ENCODE assay signal across 8 mouse cellular contexts in the genomic region with DNA sequence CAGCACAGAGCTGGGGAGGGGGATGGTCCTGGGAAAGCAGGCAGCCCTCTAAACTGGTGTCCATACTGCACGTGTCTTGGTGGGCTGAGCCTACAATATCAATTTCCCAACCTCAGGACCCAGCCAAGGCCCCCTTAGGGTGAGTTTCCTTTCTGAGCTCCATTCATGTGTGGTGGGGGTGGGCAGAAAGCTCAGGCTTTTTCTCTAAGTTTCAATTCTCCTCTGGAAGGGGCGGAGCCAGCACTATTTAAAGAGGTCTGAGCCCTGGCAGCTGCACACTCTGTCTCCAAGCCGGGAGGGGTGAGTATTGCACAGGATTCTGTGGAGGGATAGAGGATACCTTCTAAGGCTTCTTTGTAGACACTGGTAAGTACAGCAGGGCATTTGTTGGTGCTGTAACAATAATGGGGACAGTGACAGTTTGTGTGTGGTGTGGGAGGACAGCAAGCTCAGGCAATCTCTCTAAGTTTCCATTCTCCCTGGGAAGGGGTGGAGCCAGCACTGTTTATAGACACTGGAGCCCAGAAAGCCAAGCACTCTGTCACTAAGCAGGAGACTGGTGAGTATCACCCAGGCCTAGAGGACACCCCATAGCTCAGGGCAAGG. TPM values are rescaled to one million over a fixed set of nuclear protein-coding genes. Genes with fewer than 3 reads are reported as not detected.
A peak's percentile ranks its signal among the peaks of the same experiment; 100 is the strongest.
DNase-seq lines count a peak whose midpoint lies in the region; ATAC-seq lines count a peak whose summit lies in the region.

No protein-coding gene starts in this region.

- H3K27me3 ChIP-seq in hindbrain, embryonic 16.5 days (replicated peaks; ENCODE audit: control insufficient read depth, insufficient read depth, low read length), result no peaks in the 10 kb centered on the region

- no peaks in the 10 kb centered on the region for H3K9me3 ChIP-seq in hindbrain, embryonic 16.5 days (ENCODE audit: control insufficient read depth, low read length)

- H3K27ac ChIP-seq in hindbrain, embryonic 16.5 days (ENCODE audit: low read depth, low read length), result peak overlapping the region; percentile 44; the same call in 1 of the 2 replicates

- no peak overlapping the region; the same call in 1 of the 2 replicates for H3K4me2 ChIP-seq in hindbrain, embryonic 16.5 days (ENCODE audit: low read length)

- no peak overlapping the region for H3K9ac ChIP-seq in hindbrain, embryonic 16.5 days (ENCODE audit: low read depth, low read length)

- peak; percentile 91 for ATAC-seq in hindbrain, embryonic 16.5 days

- no peaks in the 10 kb centered on the region for H3K4me1 ChIP-seq in hindbrain, embryonic 16.5 days (ENCODE audit: control insufficient read depth, insufficient read depth, low read depth, low read length)

- peak; percentile 38 for DNase-seq in MN1 (ENCODE audit: low spot score)
- peak; percentile 5 to 11 for DNase-seq in cerebellum, postnatal 14 days
- peak; percentile 28 to 45 for DNase-seq in gastrocnemius, adult 8-10 months (ENCODE audit: low spot score in 2 of 2)
- peak; percentile 47 for DNase-seq in left cerebral cortex, adult 11 months (ENCODE audit: low spot score)
- peak; percentile 85 for DNase-seq in lung, postnatal 10 days
- DNase-seq in ovary, adult 18-20 months (ENCODE audit: low spot score), result peak; percentile 44
- DNase-seq in thymus, postnatal 10 days (ENCODE audit: low spot score in 2 of 2), result peak; percentile 29 to 36

- H3K4me3 ChIP-seq in hindbrain, embryonic 16.5 days (ENCODE audit: low read length), result no peak overlapping the region

- WGBS in hindbrain, embryonic 16.5 days, result 14% methylated on average over 3 of the region's 3 CpGs

- H3K36me3 ChIP-seq in hindbrain, embryonic 16.5 days (ENCODE audit: control insufficient read depth, insufficient read depth, low read length), result no peaks in the 10 kb centered on the region

RNA-seq across cellular contexts. Expression of gene Fam3b, which starts 21.3 kb away (rescaled TPM):
- total RNA-seq in gastrocnemius, adult 8-10 months (2022), result not detected
- polyA plus RNA-seq in hindbrain, embryonic 16.5 days (2015; fragmentation: Nextera tagmentation; extraction: Ambion mirVana), result not detected in 2 replicates

Comparison
In these comparisons a context has a peak if more than half of its experiments do, and no peak if none do; other contexts are left out.
1. DNase-seq: peak in every context shown above with its lines; median percentile 85 in lung, postnatal 10 days; 47 in left cerebral cortex, adult 11 months; 44 in ovary, adult 18-20 months; 38 in MN1; 36 in gastrocnemius, adult 8-10 months; 32 in thymus, postnatal 10 days; 8 in cerebellum, postnatal 14 days.